Mouse (Mus musculus) macrophage (primary cell): ENCODE results near the gene Snx17. TPM values are rescaled to one million over a fixed set of nuclear protein-coding genes. Genes with fewer than 3 reads are reported as not detected.

Experiments
- H3K27ac ChIP-seq: fragments of 350-480 bp; formaldehyde crosslinking; 2 replicates; pipeline ENCODE4 v1.9.0; 2021
- H3K36me3 ChIP-seq: fragments of 350-480 bp; formaldehyde crosslinking; 2 replicates; pipeline ENCODE4 v1.9.0; 2021; ENCODE audit errors: inconsistent target
- H3K4me3 ChIP-seq: fragments of 350-480 bp; formaldehyde crosslinking; 2 replicates; pipeline ENCODE4 v1.9.0; 2021; ENCODE audit errors: inconsistent target
- H3K79me2 ChIP-seq: fragments of 350-480 bp; formaldehyde crosslinking; 2 replicates; pipeline ENCODE4 v1.9.0; 2021; ENCODE audit errors: inconsistent target
- WGBS: methylation state at CpG from one replicate; pipeline ENCODE4 v1.1.7; 2026; ENCODE audit warnings: inconsistent platforms; ENCODE audit not compliant: missing documents; 5-methylcytosine and 5-hydroxymethylcytosine counted together
- polyA plus RNA-seq: library from polyadenylated mRNA; stranded (reverse); fragments of 250-400 nt; gene quantifications from 3 replicates; pipeline ENCODE4 v1.2.4, GENCODE M21; 2018; ENCODE audit warnings: inconsistent platforms
- total RNA-seq, 78 experiments: library from RNA; depleted of rRNA; stranded (reverse); fragments of 250-400 nt; gene quantifications; 1 replicate in 9 of 78; 2 replicates in 24 of 78; 3 replicates in 43 of 78; 4 replicates in 2 of 78; pipeline ENCODE4 v1.2.4; 2018; ENCODE audit warnings: inconsistent platforms in 56 of 78

Snx17 gene
- 100 to 1,000 TPM in 4 of 26 experiments, 10 to 100 TPM in 22; 24.4 to 141 (median 73.8) TPM for total RNA-seq (2018; cell fraction: chromatin; rRNA removed)
- total RNA-seq (2018; cell fraction: cytosol; rRNA removed), result 10 to 100 TPM; 44.3 to 70.4 (median 56.5) TPM
- total RNA-seq (2018; cell fraction: nucleus; rRNA removed), result 10 to 100 TPM; 30.0 to 71.3 (median 41.8) TPM
- polyA plus RNA-seq, result 30.9 to 73.2 TPM (median 66.8 TPM) in 3 replicates

GRCm38 (mm10) chr5:31192939-31193630 is at the start of gene Snx17, which contains the start of gene Eif2b4:
TSS of gene Snx17 (plus strand) at chr5:31193227.
TSS of gene Eif2b4 (minus strand) at chr5:31193430.
- peak within 1 kb of the TSS; percentile 90 for H3K27ac ChIP-seq
- peaks cover 48% of the 10 kb centered on the region for H3K36me3 ChIP-seq
- H3K4me3 ChIP-seq, result peak within 1 kb of the TSS; percentile 99
- under 1% methylated on average over 48 of the region's 48 CpGs for WGBS
- H3K79me2 ChIP-seq, result peaks cover 51% of the 10 kb centered on the region

GRCm38 (mm10) chr5:31149781-31150180 is 43.2 kb upstream of the Snx17 start:
- Histone ChIP-seq H3K27ac (no peak overlapping the region), H3K4me3 (no peak overlapping the region), H3K79me2 (peaks cover 21% of the 10 kb centered on the region), H3K36me3 (peaks cover 22% of the 10 kb centered on the region)
- 98% methylated on average over 4 of the region's 4 CpGs for WGBS

GRCm38 (mm10) chr5:31151746-31152145 is 41.3 kb upstream of the Snx17 start:
- H3K27ac ChIP-seq, result no peak overlapping the region
- 91% methylated on average over 3 of the region's 3 CpGs for WGBS
- H3K79me2 ChIP-seq, result peaks cover 21% of the 10 kb centered on the region
- peaks cover 7% of the 10 kb centered on the region for H3K36me3 ChIP-seq
- H3K4me3 ChIP-seq, result no peak overlapping the region

GRCm38 (mm10) chr5:31153516-31154151 is 39.4 kb upstream of the Snx17 start:
- 44% methylated on average over 6 of the region's 6 CpGs for WGBS
- peak overlapping the region; percentile 55 for H3K27ac ChIP-seq
- peaks cover 24% of the 10 kb centered on the region for H3K36me3 ChIP-seq

GRCm38 (mm10) chr5:31154152-31154553 is 38.9 kb upstream of the Snx17 start, which contains the start of gene Mpv17:
TSS of gene Mpv17 (minus strand) at chr5:31154251.
- Histone ChIP-seq H3K79me2 (peaks cover 21% of the 10 kb centered on the region), H3K27ac (peak within 1 kb of the TSS; percentile 55), H3K36me3 (peaks cover 29% of the 10 kb centered on the region), H3K4me3 (peak within 1 kb of the TSS; percentile 88)
- 1% methylated on average over 19 of the region's 19 CpGs for WGBS

More at GRCm38 (mm10) chr5:31153516-31154151, 39.4 kb upstream of the Snx17 start:
- Histone ChIP-seq H3K79me2 (peaks cover 21% of the 10 kb centered on the region), H3K4me3 (peak overlapping the region; percentile 88)

GRCm38 (mm10) chr5:31162462-31162861 is 30.6 kb upstream of the Snx17 start:
- no peaks in the 10 kb centered on the region for H3K79me2 ChIP-seq
- no peak overlapping the region for H3K27ac ChIP-seq
- H3K4me3 ChIP-seq, result no peak overlapping the region
- peaks cover 83% of the 10 kb centered on the region for H3K36me3 ChIP-seq

GRCm38 (mm10) chr5:31164878-31165277 is 28.1 kb upstream of the Snx17 start:
- WGBS, result 100% methylated on average over 1 of the region's 1 CpGs
- Histone ChIP-seq H3K36me3 (peaks cover 83% of the 10 kb centered on the region), H3K4me3 (no peak overlapping the region), H3K79me2 (no peaks in the 10 kb centered on the region), H3K27ac (no peak overlapping the region)

- Histone ChIP-seq H3K36me3 (peaks cover 84% of the 10 kb centered on the region), H3K79me2 (peaks cover 4% of the 10 kb centered on the region; the same call in 1 of the 2 replicates), H3K4me3 (no peak overlapping the region), H3K27ac (no peak overlapping the region)
- WGBS, result 96% methylated on average over 4 of the region's 4 CpGs
Measured at GRCm38 (mm10) chr5:31168630-31169029, 24.4 kb upstream of the Snx17 start.

GRCm38 (mm10) chr5:31179301-31179765 is 13.7 kb upstream of the Snx17 start:
- Histone ChIP-seq H3K27ac (peak overlapping the region; percentile 85), H3K4me3 (peak overlapping the region; percentile 100), H3K79me2 (peaks cover 53% of the 10 kb centered on the region), H3K36me3 (no peaks in the 10 kb centered on the region)
- WGBS, result under 1% methylated on average over 25 of the region's 25 CpGs

- Histone ChIP-seq H3K4me3 (peak within 1 kb of the TSS; percentile 100), H3K27ac (peak within 1 kb of the TSS; percentile 85), H3K79me2 (peaks cover 46% of the 10 kb centered on the region), H3K36me3 (no peaks in the 10 kb centered on the region)
- WGBS, result 1% methylated on average over 57 of the region's 59 CpGs
Measured at GRCm38 (mm10) chr5:31179766-31180630, 13.0 kb upstream of the Snx17 start, which contains the start of the genes Gm29609 and Gtf3c2. TSS of gene Gm29609 (minus strand) at chr5:31179911. TSS of gene Gtf3c2 (minus strand) at chr5:31180144.

GRCm38 (mm10) chr5:31181183-31181770 is 11.8 kb upstream of the Snx17 start:
- H3K36me3 ChIP-seq, result no peaks in the 10 kb centered on the region
- H3K4me3 ChIP-seq, result peak overlapping the region; percentile 100; the same call in 1 of the 2 replicates
- WGBS, result 94% methylated on average over 9 of the region's 9 CpGs
- H3K79me2 ChIP-seq, result peaks cover 34% of the 10 kb centered on the region
- peak overlapping the region; percentile 85 for H3K27ac ChIP-seq

- no peak overlapping the region for H3K4me3 ChIP-seq
- H3K27ac ChIP-seq, result no peak overlapping the region
- WGBS, result 85% methylated on average over 4 of the region's 4 CpGs
Measured at GRCm38 (mm10) chr5:31183678-31184077, 9.3 kb upstream of the Snx17 start.

GRCm38 (mm10) chr5:31188223-31188840 is 4.7 kb upstream of the Snx17 start:
- Histone ChIP-seq H3K4me3 (no peak overlapping the region), H3K79me2 (peaks cover 11% of the 10 kb centered on the region; the same call in 1 of the 2 replicates), H3K36me3 (peaks cover 26% of the 10 kb centered on the region), H3K27ac (no peak overlapping the region)
- WGBS, result 76% methylated on average over 4 of the region's 4 CpGs

More at GRCm38 (mm10) chr5:31183678-31184077, 9.3 kb upstream of the Snx17 start:
- H3K79me2 ChIP-seq, result peaks cover 10% of the 10 kb centered on the region
- H3K36me3 ChIP-seq, result peaks cover 7% of the 10 kb centered on the region
